Mouse (Mus musculus) brown adipose tissue, adult 24 weeks (tissue): ENCODE data around the gene Syt17. TPM values are rescaled to one million over a fixed set of nuclear protein-coding genes. Genes with fewer than 3 reads are reported as not detected.
"Not testable (repeated sequence)": the region's sequence is repeated elsewhere in the genome, so short reads cannot be mapped to it uniquely, and the experiment has no call there.

Experiments
- H3K27ac ChIP-seq: fragments of 200-500 bp; replicated peaks from 2 replicates; pipeline ENCODE4 v1.5.1; 2012; ENCODE audit warnings: low read depth, mild to moderate bottlenecking, low read length
- H3K4me1 ChIP-seq: fragments of 200-500 bp; 2 replicates; pipeline ENCODE4 v1.6.1; 2012; ENCODE audit warnings: low read length, mixed read lengths; ENCODE audit not compliant: control insufficient read depth, insufficient read depth, insufficient read length
- H3K4me3 ChIP-seq: fragments of 200-500 bp; 2 replicates; pipeline ENCODE4 v1.5.1; 2012; ENCODE audit warnings: low read depth, mild to moderate bottlenecking, low read length, moderate library complexity; ENCODE audit not compliant: insufficient read depth
- polyA plus RNA-seq: library from polyadenylated mRNA; stranded (reverse); fragments of >200 nt; gene quantifications from 2 replicates; pipeline ENCODE4 v1.2.4, GENCODE M21; 2012; ENCODE audit not compliant: missing spikeins, insufficient read depth, insufficient read length

The Syt17 gene
- polyA plus RNA-seq, 1 experiment = not detected

DNA sequence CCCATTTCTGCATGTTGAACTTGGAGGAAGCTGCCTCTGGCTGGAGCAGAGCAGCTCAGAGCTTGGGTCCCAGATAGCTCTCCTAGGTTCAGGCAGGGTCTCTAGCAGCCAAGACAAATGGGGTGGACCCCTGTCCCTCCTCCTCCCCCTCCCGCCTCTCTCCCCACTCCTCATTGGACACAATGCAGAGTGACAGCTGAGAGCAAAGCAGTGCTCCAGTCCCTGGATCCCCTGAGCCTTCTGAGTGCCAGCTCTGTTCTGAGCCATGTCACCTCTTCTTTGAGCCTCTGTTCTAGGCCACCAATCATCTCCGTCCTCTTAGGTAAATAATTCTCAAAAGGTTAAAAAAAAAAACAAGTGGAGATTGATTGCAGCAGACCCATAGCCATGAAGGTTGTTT, 78.3 kb downstream of the Syt17 start:
- H3K4me3 ChIP-seq = no peak overlapping the region
- no peaks in the 10 kb centered on the region for H3K4me1 ChIP-seq

DNA sequence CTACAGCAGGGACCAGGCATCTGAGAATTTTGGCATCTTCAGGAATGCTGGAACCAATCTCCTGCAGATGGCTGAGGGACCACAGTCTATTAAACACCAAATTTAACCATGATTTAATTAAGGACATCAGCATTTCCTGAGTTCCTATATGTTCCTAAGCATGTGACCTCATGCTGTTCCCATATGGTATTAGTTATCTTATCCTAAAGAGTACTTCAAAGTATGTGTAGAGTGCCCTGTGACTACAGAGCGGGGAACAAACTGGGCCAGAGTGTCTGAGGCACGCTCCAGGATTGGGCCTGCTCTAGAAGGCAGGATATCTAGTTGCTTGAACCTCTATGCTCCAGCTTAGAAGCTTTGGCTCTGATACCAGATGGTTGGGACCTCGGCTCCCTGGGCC, 82.1 kb downstream of the Syt17 start:
- no peaks in the 10 kb centered on the region for H3K4me1 ChIP-seq
- no peak overlapping the region for H3K27ac ChIP-seq
- H3K4me3 ChIP-seq = no peak overlapping the region

More for the DNA sequence above, 78.3 kb downstream of the Syt17 start:
- no peak overlapping the region for H3K27ac ChIP-seq

- Histone ChIP-seq H3K27ac (no peak overlapping the region), H3K4me1 (no peaks in the 10 kb centered on the region), H3K4me3 (no peak overlapping the region)
These were observed 82.8 kb downstream of the Syt17 start for GRCm38 (mm10) chr7:118365251-118365650.

GRCm38 (mm10) chr7:118364353-118365007, 83.5 kb downstream of the Syt17 start:
- H3K4me1 ChIP-seq = no peaks in the 10 kb centered on the region
- H3K4me3 ChIP-seq = no peak overlapping the region
- no peak overlapping the region for H3K27ac ChIP-seq

- H3K27ac ChIP-seq = no peak overlapping the region
- H3K4me3 ChIP-seq = no peak overlapping the region
These were observed 84.3 kb downstream of the Syt17 start for GRCm38 (mm10) chr7:118363587-118364233.

GRCm38 (mm10) chr7:118362931-118363330, 85.1 kb downstream of the Syt17 start:
- Histone ChIP-seq H3K4me3 (no peak overlapping the region), H3K4me1 (no peaks in the 10 kb centered on the region), H3K27ac (no peak overlapping the region)

More at GRCm38 (mm10) chr7:118363587-118364233, 84.3 kb downstream of the Syt17 start:
- no peaks in the 10 kb centered on the region for H3K4me1 ChIP-seq

DNA sequence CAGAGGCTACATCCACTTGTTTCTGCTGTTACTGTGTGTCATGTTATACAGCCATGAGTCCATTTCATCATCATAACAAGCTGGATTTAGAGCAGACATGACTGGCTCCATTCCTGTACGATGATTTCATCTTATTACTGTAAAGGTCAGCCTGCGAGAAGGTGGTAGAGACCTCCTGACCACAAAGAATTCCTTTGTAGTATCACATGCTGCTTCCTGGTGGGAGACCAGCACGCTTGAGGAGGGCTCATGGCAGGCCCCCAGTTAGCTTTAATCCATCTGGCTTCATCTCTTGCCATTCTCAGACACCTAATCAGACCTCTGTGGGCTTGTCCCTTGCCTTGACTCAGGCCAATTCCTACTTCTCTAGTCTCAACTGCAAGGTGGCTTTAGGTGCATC, 85.8 kb downstream of the Syt17 start:
- H3K4me3 ChIP-seq = no peak overlapping the region
- H3K27ac ChIP-seq = no peak overlapping the region
- no peaks in the 10 kb centered on the region for H3K4me1 ChIP-seq

DNA sequence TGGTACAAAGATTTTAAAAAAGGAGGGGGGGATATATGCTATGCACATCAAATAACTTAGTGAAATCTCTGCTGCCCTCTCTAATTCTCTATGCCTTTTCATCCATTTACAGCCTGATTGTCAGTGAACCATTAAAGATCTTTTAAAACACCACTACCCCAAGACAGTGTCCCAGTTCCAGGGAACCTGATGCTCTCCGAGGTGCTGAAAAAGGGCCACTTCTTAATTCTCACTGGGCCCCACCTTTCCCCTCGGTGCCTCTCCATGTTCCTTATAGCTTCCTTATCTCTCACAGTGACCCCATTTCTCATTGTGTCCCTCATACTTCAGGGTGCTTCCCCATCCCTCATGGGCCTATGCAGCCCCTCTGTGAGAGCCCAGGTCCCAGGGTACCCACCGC, 89.0 kb downstream of the Syt17 start:
- Histone ChIP-seq H3K4me1 (no peaks in the 10 kb centered on the region), H3K27ac (no peak overlapping the region), H3K4me3 (no peak overlapping the region)

DNA sequence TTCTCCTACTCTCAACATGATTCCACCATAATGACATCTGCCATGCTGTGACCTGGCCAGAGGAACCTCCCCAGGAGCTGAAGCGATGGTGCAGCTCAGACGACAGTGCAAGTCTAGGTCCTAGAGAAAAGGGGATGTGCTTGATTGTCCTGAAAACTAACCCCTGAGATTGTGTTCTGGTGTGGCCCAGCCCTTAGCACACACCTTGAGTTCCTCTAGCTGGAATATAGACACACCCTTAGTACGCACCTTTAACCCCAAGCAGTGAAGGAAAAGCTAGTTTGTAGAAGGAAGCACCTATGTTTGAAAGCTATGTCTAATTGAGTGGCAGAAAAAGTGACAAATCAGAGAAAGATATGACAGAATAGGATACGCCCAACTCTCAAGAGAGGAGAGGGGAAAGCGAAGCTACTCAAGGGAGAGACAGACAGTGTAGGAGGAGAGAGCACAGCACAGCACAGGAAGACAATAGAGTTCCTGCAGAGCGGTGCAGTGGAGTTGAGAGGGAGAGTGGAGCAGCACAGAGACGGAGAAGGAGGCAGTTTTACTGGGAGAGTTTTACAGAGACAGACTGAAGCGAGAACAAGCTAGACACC, 91.5 kb downstream of the Syt17 start:
- H3K27ac ChIP-seq, H3K4me3 ChIP-seq, H3K4me1 ChIP-seq: not testable (repeated sequence)

DNA sequence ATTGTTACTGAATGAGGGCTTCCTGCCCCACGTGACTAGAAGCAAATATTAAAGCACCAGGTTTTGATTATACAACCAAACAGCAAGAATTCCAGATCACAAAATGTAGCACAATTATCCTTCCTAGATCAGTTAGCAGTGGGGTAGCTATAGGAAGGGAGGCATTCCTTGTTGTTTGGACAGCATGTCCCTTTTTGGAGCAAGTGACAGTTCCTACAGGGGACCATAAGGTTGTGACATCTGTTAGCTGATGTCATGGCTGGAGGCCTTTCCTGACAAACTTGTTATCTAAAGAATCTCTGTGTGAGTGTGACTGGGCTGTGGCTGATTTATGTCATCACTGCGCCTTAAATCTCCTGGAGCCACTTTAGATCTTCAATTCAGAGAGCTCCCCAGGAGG, 97.2 kb downstream of the Syt17 start:
- H3K4me1 ChIP-seq = no peaks in the 10 kb centered on the region
- H3K4me3 ChIP-seq = no peak overlapping the region
- no peak overlapping the region for H3K27ac ChIP-seq

DNA sequence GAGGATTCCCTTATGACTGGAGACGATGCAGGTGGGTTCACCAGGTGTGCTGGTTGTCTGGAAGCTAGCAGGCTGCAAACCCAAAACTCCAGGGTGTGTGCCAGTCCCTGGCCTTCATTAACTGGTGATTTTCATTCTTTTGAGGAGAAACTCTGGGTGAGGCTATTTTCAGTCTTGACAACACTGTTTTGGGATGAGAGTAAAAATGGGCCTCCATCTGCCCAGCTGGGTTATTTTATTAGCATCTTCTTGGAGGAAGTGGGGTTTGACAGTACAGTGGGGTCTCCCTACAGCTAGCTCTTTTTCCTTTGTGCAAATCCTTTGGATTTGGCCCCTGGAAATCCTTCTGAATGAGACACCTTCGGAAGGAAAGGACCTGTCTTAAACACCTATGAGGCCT, 101.1 kb downstream of the Syt17 start:
- no peak overlapping the region for H3K27ac ChIP-seq
- no peaks in the 10 kb centered on the region for H3K4me1 ChIP-seq
- no peak overlapping the region for H3K4me3 ChIP-seq

DNA sequence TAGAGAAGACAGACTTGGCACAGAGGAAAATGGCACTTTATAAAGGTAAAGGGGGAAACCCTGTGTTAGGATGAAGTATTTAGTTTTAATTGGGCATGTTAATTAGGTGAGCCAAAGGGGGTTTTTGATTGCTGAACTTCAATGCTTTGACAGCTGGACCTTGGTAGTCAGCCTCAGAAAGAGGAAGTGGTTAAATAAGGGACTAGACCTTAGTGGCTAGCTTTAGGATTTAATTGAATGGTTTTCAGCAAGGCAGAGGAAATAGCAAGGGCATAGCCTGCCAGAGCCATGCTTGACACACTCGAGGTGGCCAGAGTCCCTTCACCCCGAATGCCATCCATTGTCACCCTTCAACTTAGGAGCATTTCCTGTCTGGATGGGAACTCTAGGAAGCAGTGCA, 101.6 kb downstream of the Syt17 start:
- Histone ChIP-seq H3K27ac (no peak overlapping the region), H3K4me1 (no peaks in the 10 kb centered on the region), H3K4me3 (no peak overlapping the region)

GRCm38 (mm10) chr7:118345396-118345795, 102.6 kb downstream of the Syt17 start:
- no peak overlapping the region for H3K4me3 ChIP-seq
- H3K4me1 ChIP-seq = no peaks in the 10 kb centered on the region
- H3K27ac ChIP-seq = no peak overlapping the region

DNA sequence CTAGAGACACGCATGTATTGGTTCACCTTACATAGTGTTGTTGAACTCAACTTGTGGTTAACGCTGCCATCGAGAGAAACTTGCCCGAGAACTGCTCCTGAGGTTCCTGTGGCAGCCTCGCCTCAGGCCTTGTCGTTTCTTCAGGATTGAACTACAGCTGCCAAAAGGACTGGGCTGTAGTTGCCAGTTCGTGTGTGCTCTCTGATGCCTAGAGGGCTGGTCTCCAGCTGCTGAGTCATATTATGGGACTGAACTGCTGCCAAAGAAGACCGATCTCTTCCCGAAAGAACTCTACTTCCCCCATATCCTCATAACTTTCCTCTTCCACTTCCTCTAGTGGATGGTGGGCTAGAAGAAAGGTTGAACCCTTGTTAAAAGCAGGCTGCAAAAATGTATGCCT, 103.3 kb downstream of the Syt17 start:
- Histone ChIP-seq H3K27ac (no peak overlapping the region), H3K4me3 (no peak overlapping the region), H3K4me1 (no peaks in the 10 kb centered on the region)
